Mouse (Mus musculus) cortical plate, adult 2 months (tissue): ENCODE measurements around the gene Magi1. TPM values are rescaled to one million over a fixed set of nuclear protein-coding genes. Genes with fewer than 3 reads are reported as not detected.

Experiments
- H3K27ac ChIP-seq: fragments of 200-500 bp; 2 replicates; pipeline ENCODE4 v1.5.1; 2012; ENCODE audit warnings: low read length, control low read depth, inconsistent platforms; ENCODE audit not compliant: insufficient read depth
- H3K4me1 ChIP-seq: fragments of 200-500 bp; 2 replicates; pipeline ENCODE4 v1.6.1; 2011; ENCODE audit warnings: low read length; ENCODE audit not compliant: control insufficient read depth, insufficient read depth
- H3K4me3 ChIP-seq: fragments of 200-500 bp; 2 replicates; pipeline ENCODE4 v1.5.1; 2011; ENCODE audit warnings: mild to moderate bottlenecking, low read length, control low read depth; ENCODE audit not compliant: insufficient read depth
- CTCF ChIP-seq: fragments of 200-500 bp; IDR thresholded peaks from 2 replicates; pipeline ENCODE4 v1.5.1; 2011; ENCODE audit warnings: mild to moderate bottlenecking, control low read depth, low read length; ENCODE audit not compliant: insufficient read depth; ENCODE audit errors: extremely low read depth
- POLR2A ChIP-seq: fragments of 200-500 bp; IDR thresholded peaks from 2 replicates; pipeline ENCODE4 v1.6.1; 2011; ENCODE audit warnings: mild to moderate bottlenecking, low read length, control low read depth; ENCODE audit not compliant: insufficient read depth; ENCODE audit errors: extremely low read depth
- polyA plus RNA-seq: library from polyadenylated mRNA; depleted of rRNA; stranded (reverse); fragments of >200 nt; gene quantifications from 2 replicates; pipeline ENCODE4 v1.2.3, GENCODE M21; 2012

Gene Magi1
- polyA plus RNA-seq, 1 experiment, result 39.5 TPM

DNA sequence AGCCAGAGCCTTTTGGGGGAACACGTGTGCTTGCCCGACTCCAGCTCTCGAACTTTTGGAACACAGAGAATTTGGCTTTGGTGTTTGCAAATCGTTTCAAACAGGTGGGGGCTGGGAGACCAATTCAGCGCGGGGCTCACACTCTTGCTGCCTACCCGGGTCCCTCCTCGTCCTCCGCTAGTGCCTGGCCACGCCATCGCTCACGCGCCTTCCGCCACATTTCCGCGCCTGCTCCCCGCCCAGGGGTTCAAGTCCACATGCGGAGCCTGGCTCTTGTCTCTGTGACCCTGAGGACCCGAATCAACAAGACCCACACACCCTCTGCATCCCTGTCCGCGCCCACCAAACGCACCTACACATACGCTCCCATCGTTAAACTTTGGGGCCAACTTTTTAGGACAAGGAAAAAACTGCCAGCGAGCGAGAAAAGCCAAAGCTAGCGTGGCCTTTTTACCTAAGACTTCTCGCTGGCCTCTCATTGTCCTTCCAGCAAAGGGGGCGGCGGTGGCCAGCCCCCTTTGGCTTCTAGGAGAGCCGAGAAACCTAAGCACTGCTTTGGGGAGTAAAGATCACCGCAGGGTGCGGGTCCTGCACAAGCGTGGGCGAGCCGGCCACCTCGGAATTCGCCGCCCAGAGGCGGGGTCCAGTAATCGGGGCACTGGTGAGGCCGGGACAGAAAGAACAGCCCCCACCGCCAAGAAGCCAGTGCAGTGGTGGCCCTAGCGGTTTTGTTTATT lies 540 bp upstream of the Magi1 start:
- no peaks in the 10 kb centered on the region for H3K4me1 ChIP-seq
- peak overlapping the region; percentile 37 for H3K4me3 ChIP-seq
- TF ChIP-seq POLR2A (no peak), CTCF (no peak)
- H3K27ac ChIP-seq, result no peak overlapping the region

DNA sequence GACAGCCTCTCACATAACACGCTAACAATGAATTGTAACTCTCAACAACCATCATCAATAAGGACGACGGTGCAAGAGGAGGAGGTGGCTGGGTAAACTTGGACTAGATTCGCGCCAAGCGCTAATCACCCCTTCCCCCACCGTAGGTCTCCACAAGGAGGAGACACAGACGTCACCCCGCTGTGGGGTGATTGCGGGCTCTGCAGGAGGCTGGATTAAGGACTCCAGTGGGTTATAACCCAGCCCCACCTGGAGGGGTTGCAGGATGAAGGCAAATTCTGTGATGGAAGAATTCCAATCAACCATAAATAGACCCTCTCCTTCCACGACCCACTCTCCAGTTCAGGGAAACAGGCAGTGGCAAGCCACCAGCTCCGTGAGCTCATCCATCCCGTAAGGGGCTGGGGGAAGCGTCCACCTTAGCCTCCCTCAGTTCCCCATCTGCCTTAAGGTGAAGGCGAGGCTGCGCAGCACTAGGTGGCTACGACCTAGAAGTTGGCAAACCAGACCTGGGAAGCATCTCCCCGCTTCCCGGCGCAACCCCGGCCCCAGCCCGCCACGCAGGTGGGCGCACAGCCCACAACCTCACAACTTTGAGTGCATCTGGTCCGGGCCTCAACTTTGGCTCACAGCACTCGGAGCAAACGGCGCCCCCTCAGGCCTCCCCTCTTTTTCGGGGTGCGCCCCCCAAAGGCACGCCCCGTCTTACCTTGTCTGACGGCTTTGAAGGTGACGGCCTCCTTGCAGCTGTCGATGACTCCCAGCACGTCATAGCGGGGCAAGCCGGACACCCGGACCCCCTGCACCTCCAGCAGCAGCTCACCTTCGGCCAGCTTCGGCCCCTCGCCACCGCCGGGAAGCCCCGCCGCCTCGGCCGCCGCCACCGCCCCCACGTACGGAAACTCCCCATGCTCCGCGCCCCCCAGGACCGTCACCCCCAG lies 1.1 kb downstream of the Magi1 start:
- H3K4me3 ChIP-seq, result peak overlapping the region; percentile 37
- no peaks in the 10 kb centered on the region for H3K4me1 ChIP-seq
- no peak overlapping the region for H3K27ac ChIP-seq
- 0 out of 2 replicates have a peak, but pooled peaks have one; percentile 12 for TF ChIP-seq POLR2A
- no peak for TF ChIP-seq CTCF

DNA sequence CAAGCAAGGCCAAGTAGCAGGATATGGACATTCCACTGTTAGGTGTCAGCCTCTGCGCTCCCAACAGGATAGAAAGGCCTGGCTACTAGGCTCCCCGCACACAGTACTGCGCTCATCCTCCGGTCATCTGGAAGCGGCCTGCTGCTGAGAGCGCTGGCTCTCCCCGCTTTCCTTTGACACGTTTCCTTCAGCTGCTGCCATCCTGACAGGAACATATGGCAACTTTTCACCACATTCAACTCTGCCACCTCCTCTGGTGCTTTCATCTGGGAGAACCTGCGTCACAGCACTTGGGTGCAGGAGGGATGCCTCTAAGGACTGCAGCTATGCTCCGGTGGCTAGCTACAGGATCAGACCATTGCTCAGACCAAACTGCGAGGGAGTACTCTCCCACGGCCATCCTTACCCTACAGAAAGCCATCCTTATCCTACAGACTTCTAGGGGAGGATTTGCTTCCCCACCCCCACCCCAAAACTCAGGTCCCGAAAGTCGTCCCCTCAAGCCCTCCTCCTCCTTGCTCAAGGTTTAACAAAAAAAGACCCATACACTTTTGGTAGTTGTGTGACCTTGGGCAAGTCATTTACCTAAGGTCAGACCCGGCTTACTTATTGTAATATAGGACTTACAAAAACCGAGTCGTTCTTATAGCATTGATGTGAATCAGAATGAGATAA lies 2.0 kb downstream of the Magi1 start:
- H3K4me1 ChIP-seq, result no peaks in the 10 kb centered on the region
- peak overlapping the region; percentile 37 for H3K4me3 ChIP-seq
- TF ChIP-seq CTCF (no peak), POLR2A (peak; percentile 45; the same call in 1 of the 2 replicates)
- H3K27ac ChIP-seq, result no peak overlapping the region

DNA sequence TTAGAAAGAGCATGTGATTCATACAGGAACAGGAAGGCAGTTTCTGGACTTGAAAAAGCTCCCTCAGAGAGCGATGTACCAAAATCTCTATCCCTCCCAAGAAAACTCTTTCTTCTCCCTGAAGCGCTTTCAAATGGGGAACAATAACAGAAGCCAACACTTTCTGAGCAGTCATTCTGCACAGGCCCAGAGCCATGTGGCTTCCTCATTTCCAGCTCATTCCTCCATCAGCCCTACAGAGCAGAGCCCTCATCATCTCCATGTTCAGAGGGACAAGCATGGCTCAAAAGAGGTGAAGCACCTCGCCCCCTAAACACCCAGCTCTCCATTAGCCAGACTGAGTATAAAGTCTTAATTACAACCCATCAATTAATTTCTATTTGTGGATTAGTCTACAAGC lies 9.8 kb downstream of the Magi1 start:
- Histone ChIP-seq H3K4me3 (no peak overlapping the region), H3K4me1 (peaks cover 6% of the 10 kb centered on the region; the same call in 1 of the 2 replicates), H3K27ac (no peak overlapping the region)
- no peak for TF ChIP-seq POLR2A
- no peak for TF ChIP-seq CTCF

DNA sequence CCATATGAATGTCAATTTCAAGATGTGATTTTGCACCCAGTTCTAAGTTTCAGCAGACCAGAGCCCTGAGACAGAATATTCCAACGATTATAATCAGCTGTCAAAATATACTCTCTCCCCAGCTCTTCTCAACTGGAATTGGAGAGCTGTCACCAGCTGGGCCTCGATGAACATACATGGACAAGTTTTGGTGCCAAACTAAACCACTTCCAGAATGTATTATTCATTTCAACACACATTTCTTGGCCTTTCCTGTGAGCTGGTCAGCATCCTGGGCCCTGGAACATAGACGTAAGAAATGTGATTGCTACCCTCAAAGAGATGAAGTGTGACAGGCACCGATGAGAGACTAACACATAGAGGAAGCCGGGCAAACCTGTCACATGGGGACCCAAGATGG lies 13.7 kb downstream of the Magi1 start:
- H3K4me3 ChIP-seq, result no peak overlapping the region
- peaks cover 12% of the 10 kb centered on the region for H3K4me1 ChIP-seq
- TF ChIP-seq CTCF, result no peak
- TF ChIP-seq POLR2A, result no peak
- H3K27ac ChIP-seq, result peak overlapping the region; percentile 7; the same call in 1 of the 2 replicates

DNA sequence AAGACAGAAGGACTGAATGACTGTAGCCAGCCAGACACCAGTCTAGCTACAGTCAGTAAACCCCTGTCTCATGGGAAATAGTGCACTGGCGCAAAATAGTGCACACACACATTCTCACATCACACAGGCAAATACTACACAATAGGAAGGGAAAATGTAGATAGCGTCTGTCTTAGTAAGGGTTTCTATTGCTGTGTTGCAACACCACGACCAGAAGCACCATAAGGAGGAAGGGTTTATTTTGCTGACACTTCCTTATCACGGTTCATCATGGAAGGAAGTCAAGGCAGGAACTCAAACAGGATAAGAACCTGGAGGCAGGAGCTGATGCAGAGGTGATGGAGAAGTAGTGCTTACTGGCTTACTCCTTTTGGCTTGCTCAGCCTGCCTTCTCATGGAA lies 14.5 kb downstream of the Magi1 start:
- TF ChIP-seq POLR2A (no peak), CTCF (no peak)
- Histone ChIP-seq H3K27ac (no peak overlapping the region), H3K4me1 (peaks cover 12% of the 10 kb centered on the region), H3K4me3 (no peak overlapping the region)

DNA sequence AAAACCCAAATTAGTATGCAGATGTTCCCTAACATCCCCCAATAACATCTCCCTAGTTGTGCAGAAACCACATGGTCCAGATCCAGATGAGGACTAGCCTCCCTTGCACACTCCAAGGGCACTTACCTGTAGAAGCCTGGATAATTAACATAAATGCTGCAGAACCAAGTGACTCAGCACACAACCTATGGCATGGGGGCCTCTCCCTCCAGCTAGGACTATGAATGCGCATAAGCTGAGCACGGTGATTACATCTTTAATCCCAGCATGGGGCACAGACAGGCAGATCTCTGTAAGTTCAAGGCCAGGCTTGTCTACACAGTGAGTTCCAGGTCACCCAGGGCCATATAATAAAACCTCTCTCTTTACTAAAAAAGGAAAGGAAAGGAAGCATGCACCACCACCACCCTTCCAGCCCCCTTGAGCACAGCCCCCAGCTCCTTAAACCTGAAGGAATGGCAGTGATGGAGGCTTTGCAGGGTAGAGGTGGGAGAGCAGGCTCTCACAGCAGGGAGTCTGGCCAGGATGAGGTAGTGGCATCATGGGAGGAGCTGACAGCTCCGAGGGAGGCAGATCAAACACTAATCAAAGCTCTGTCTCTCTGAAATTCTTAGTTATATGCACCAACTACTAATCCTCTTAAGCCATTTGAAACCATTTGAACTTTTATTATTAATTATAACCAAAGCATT lies 18.3 kb downstream of the Magi1 start:
- TF ChIP-seq CTCF (no peak), POLR2A (no peak)
- Histone ChIP-seq H3K4me1 (peaks cover 10% of the 10 kb centered on the region), H3K27ac (no peak overlapping the region), H3K4me3 (no peak overlapping the region)

DNA sequence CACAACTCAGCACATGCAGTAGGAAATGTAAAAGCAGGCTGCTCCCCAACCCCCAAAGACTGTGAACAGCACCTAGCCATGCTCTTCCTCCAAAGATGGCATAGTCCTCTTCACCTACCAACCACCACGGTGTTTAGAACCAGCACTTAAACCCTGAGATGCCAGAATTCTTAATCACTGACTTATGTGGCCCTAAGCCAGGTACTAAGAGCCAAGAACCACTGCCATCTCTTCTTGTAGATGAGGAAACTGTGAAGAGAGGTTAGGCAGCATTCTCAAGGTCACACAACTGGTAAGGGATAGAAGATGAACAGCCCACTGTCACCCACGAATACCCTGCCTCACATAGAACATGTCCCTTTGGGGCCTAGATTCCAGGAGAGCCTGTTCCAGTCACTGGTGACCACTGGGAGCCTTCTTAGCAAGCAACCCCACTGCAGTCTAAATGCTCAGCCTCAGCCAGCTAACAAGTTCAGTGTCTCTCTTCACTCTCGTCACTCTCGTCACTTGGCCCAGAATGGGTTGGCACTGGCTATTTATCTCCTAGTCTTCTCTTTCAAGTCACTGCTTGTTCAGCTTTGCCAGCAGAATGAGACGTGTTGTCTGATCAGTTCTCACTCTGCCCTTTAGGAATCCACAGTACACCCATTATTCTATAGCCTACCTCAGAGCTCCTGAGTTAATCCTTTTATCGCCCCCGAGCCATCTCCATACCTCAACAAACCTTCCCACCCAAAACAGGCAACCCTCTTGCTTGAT lies 19.4 kb downstream of the Magi1 start:
- Histone ChIP-seq H3K27ac (no peak overlapping the region), H3K4me1 (peaks cover 9% of the 10 kb centered on the region), H3K4me3 (no peak overlapping the region)
- TF ChIP-seq POLR2A (no peak), CTCF (no peak)
